Mouse (Mus musculus) neural tube, embryonic 14.5 days (tissue): ENCODE data around the gene Herc1. TPM values are rescaled to one million over a fixed set of nuclear protein-coding genes. Genes with fewer than 3 reads are reported as not detected.
A peak's percentile ranks its signal among the peaks of the same experiment; 100 is the strongest.

Source experiments
- ATAC-seq: fragments of 200-750 bp; cut with Nextera tagmentation; 2 replicates; pipeline ENCODE4 v1.8.0; 2017; ENCODE audit warnings: low read depth, mild to moderate bottlenecking, moderate TSS enrichment, moderate library complexity
- H3K27ac ChIP-seq: fragments of 300-500 bp; sonication (generic); 2 replicates; pipeline ENCODE4 v1.5.1; 2014; ENCODE audit warnings: low read depth, mild to moderate bottlenecking, control low read depth, low read length, moderate library complexity, mixed read lengths
- H3K27me3 ChIP-seq: fragments of 300-500 bp; sonication (generic); 2 replicates; pipeline ENCODE4 v1.6.1; 2014; ENCODE audit warnings: low read length; ENCODE audit not compliant: control insufficient read depth, insufficient read depth
- H3K36me3 ChIP-seq: fragments of 300-500 bp; sonication (generic); 2 replicates; pipeline ENCODE4 v1.6.1; 2014; ENCODE audit warnings: low read length, mixed read lengths; ENCODE audit not compliant: control insufficient read depth, insufficient read depth
- H3K4me1 ChIP-seq: fragments of 300-500 bp; sonication (generic); 2 replicates; pipeline ENCODE4 v1.6.1; 2014; ENCODE audit warnings: low read length; ENCODE audit not compliant: control insufficient read depth, insufficient read depth
- H3K4me2 ChIP-seq: fragments of 300-500 bp; sonication (generic); 2 replicates; pipeline ENCODE4 v1.6.1; 2014; ENCODE audit warnings: mild to moderate bottlenecking, low read depth, low read length, control low read depth
- H3K4me3 ChIP-seq: fragments of 300-500 bp; sonication (generic); 2 replicates; pipeline ENCODE4 v1.5.1; 2014; ENCODE audit warnings: low read depth, low read length, control low read depth, mixed read lengths
- H3K9ac ChIP-seq: fragments of 300-500 bp; sonication (generic); replicated peaks from 2 replicates; pipeline ENCODE4 v1.6.1; 2014; ENCODE audit warnings: low read depth, mild to moderate bottlenecking, control low read depth, low read length, mixed read lengths
- H3K9me3 ChIP-seq: fragments of 300-500 bp; sonication (generic); 2 replicates; pipeline ENCODE4 v1.6.1; 2016; ENCODE audit warnings: low read length; ENCODE audit not compliant: control insufficient read depth
- WGBS: fragments of 180-500 bp; shearing (Covaris S2); extraction: QIAGEN DNeasy Blood & Tissue Kit; methylation state at CpG from one replicate; pipeline ENCODE4 v1.1.7; 2014; 5-methylcytosine and 5-hydroxymethylcytosine counted together
- polyA plus RNA-seq: library from polyadenylated mRNA; unstranded; fragments of >200 nt; fragmentation: Nextera tagmentation; extraction: Ambion mirVana; gene quantifications from 2 replicates; pipeline ENCODE4 v1.2.1, GENCODE M21; 2014

Herc1 gene
- polyA plus RNA-seq, 1 experiment from 2014 or later = 66.7 TPM

- Histone ChIP-seq H3K27me3 (no peaks in the 10 kb centered on the region), H3K4me1 (peaks cover 17% of the 10 kb centered on the region; the same call in 1 of the 2 replicates), H3K27ac (peak overlapping the region; percentile 98), H3K4me3 (peak overlapping the region; percentile 62), H3K4me2 (peak overlapping the region; percentile 98), H3K9me3 (no peaks in the 10 kb centered on the region), H3K36me3 (peaks cover 25% of the 10 kb centered on the region; the same call in 1 of the 2 replicates), H3K9ac (peak overlapping the region; percentile 78)
- ATAC-seq = peak; percentile 92
- WGBS = under 1% methylated on average over 78 of the region's 78 CpGs
Observed at GRCm38 (mm10) chr9:66511580-66512350, 161.5 kb downstream of the Herc1 start.

- H3K4me2 ChIP-seq = peak overlapping the region; percentile 98
- no peaks in the 10 kb centered on the region for H3K27me3 ChIP-seq
- whole genome bisulfite sequencing = under 1% methylated on average over 8 of the region's 8 CpGs
- H3K27ac ChIP-seq = peak overlapping the region; percentile 98
- H3K4me3 ChIP-seq = peak overlapping the region; percentile 62
- peak overlapping the region; percentile 78 for H3K9ac ChIP-seq
- peaks cover 29% of the 10 kb centered on the region for H3K36me3 ChIP-seq
- peak; percentile 88 for ATAC-seq
- no peaks in the 10 kb centered on the region for H3K9me3 ChIP-seq
- peaks cover 17% of the 10 kb centered on the region; the same call in 1 of the 2 replicates for H3K4me1 ChIP-seq
Observed at GRCm38 (mm10) chr9:66512351-66512671, 162.1 kb downstream of the Herc1 start.

GRCm38 (mm10) chr9:66513150-66513549, 162.9 kb downstream of the Herc1 start:
- no peaks in the 10 kb centered on the region for H3K9me3 ChIP-seq
- peaks cover 17% of the 10 kb centered on the region; the same call in 1 of the 2 replicates for H3K4me1 ChIP-seq
- no peak overlapping the region for H3K9ac ChIP-seq
- H3K4me3 ChIP-seq = no peak overlapping the region
- no peak for ATAC-seq
- no peaks in the 10 kb centered on the region for H3K27me3 ChIP-seq
- peaks cover 34% of the 10 kb centered on the region for H3K36me3 ChIP-seq
- no peak overlapping the region for H3K27ac ChIP-seq
- H3K4me2 ChIP-seq = no peak overlapping the region

GRCm38 (mm10) chr9:66513661-66514255, 163.5 kb downstream of the Herc1 start:
- Histone ChIP-seq H3K9ac (no peak overlapping the region), H3K27ac (no peak overlapping the region; the same call in 1 of the 2 replicates), H3K4me1 (peaks cover 18% of the 10 kb centered on the region; the same call in 1 of the 2 replicates), H3K36me3 (peaks cover 34% of the 10 kb centered on the region), H3K27me3 (no peaks in the 10 kb centered on the region), H3K4me3 (no peak overlapping the region), H3K4me2 (no peak overlapping the region), H3K9me3 (no peaks in the 10 kb centered on the region)
- WGBS = 88% methylated on average over 4 of the region's 4 CpGs
- no peak for ATAC-seq

- Histone ChIP-seq H3K4me1 (peaks cover 22% of the 10 kb centered on the region; the same call in 1 of the 2 replicates), H3K36me3 (peaks cover 37% of the 10 kb centered on the region), H3K27ac (no peak within 1 kb of the TSS; the same call in 1 of the 2 replicates), H3K27me3 (no peaks in the 10 kb centered on the region), H3K9ac (no peak within 1 kb of the TSS), H3K4me3 (no peak within 1 kb of the TSS), H3K9me3 (no peaks in the 10 kb centered on the region), H3K4me2 (no peak within 1 kb of the TSS)
- no peak for ATAC-seq
- 72% methylated on average over 17 of the region's 17 CpGs for WGBS
Observed at GRCm38 (mm10) chr9:66514256-66514770, 164.1 kb downstream of the Herc1 start, which contains the start of gene Fbxl22. Gene Fbxl22 (minus strand): TSS chr9:66514593.

GRCm38 (mm10) chr9:66515115-66515514, 164.9 kb downstream of the Herc1 start:
- Histone ChIP-seq H3K4me1 (peaks cover 20% of the 10 kb centered on the region; the same call in 1 of the 2 replicates), H3K9ac (no peak overlapping the region), H3K36me3 (peaks cover 41% of the 10 kb centered on the region), H3K4me3 (no peak overlapping the region), H3K9me3 (no peaks in the 10 kb centered on the region), H3K27me3 (no peaks in the 10 kb centered on the region), H3K27ac (no peak overlapping the region), H3K4me2 (no peak overlapping the region)
- 87% methylated on average over 2 of the region's 2 CpGs for WGBS
- ATAC-seq = no peak

- ATAC-seq = no peak
Observed at GRCm38 (mm10) chr9:66515680-66516210, 165.5 kb downstream of the Herc1 start.

GRCm38 (mm10) chr9:66516296-66516940, 166.2 kb downstream of the Herc1 start:
- Histone ChIP-seq H3K27ac (no peak overlapping the region), H3K36me3 (peaks cover 48% of the 10 kb centered on the region), H3K4me3 (no peak overlapping the region), H3K9me3 (no peaks in the 10 kb centered on the region), H3K4me2 (no peak overlapping the region), H3K9ac (no peak overlapping the region), H3K27me3 (no peaks in the 10 kb centered on the region), H3K4me1 (peaks cover 10% of the 10 kb centered on the region; the same call in 1 of the 2 replicates)
- no peak for ATAC-seq
- WGBS = 89% methylated on average over 6 of the region's 6 CpGs

More at GRCm38 (mm10) chr9:66515680-66516210, 165.5 kb downstream of the Herc1 start:
- H3K27ac ChIP-seq = no peak overlapping the region
- H3K4me2 ChIP-seq = no peak overlapping the region
- H3K9me3 ChIP-seq = no peaks in the 10 kb centered on the region
- H3K27me3 ChIP-seq = no peaks in the 10 kb centered on the region
- H3K9ac ChIP-seq = no peak overlapping the region
- peaks cover 14% of the 10 kb centered on the region; the same call in 1 of the 2 replicates for H3K4me1 ChIP-seq
- no peak overlapping the region for H3K4me3 ChIP-seq
- WGBS = 84% methylated on average over 10 of the region's 10 CpGs
- H3K36me3 ChIP-seq = peaks cover 48% of the 10 kb centered on the region
